Mouse (Mus musculus) cerebellum, postnatal 4 days (tissue): ENCODE measurements at regions not wholly inside any gene's neighbourhood (a gene's known extent, or its start where the extent isn't known, plus 50 kb on each side); places are given as distances from the start of the nearest gene placed in this dataset.
A peak's percentile ranks its signal among the peaks of the same experiment; 100 is the strongest.
"Not testable (repeated sequence)": the region's sequence is repeated elsewhere in the genome, so short reads cannot be mapped to it uniquely, and the experiment has no call there.

Experiments used
- DNase-seq, 2 experiments: peaks; one replicate each; pipeline ENCODE4 v3.0.0; 2022; ENCODE audit warnings: low spot score in 2 of 2, mixed read lengths in 1 of 2

GRCm38 (mm10) chr9:9606322-9606721 is 367.4 kb upstream of the Arhgap42 start:
- no peak for DNase-seq

- no peak for DNase-seq
Observed at GRCm38 (mm10) chr9:9591263-9591662, 352.4 kb upstream of the Arhgap42 start.

- DNase-seq: peak in 1 of 2 experiments; percentile 80
Observed at GRCm38 (mm10) chr9:9583011-9583605, 344.2 kb upstream of the Arhgap42 start.

GRCm38 (mm10) chr9:9582301-9583010 is 343.6 kb upstream of the Arhgap42 start:
- no peak for DNase-seq

GRCm38 (mm10) chr9:9568040-9568649 is 329.2 kb upstream of the Arhgap42 start:
- DNase-seq: no peak

- DNase-seq: no peak
Observed at GRCm38 (mm10) chr9:9564551-9564950, 325.6 kb upstream of the Arhgap42 start.

- DNase-seq: no peak
Observed at GRCm38 (mm10) chr9:9548657-9549056, 309.8 kb upstream of the Arhgap42 start.

- peak in 1 of 2 experiments; percentile 4 for DNase-seq
Observed at GRCm38 (mm10) chr9:9547570-9547969, 308.7 kb upstream of the Arhgap42 start.

GRCm38 (mm10) chr9:9547121-9547520 is 308.2 kb upstream of the Arhgap42 start:
- no peak for DNase-seq

- no peak for DNase-seq
Observed at GRCm38 (mm10) chr9:9500345-9500744, 261.4 kb upstream of the Arhgap42 start.

GRCm38 (mm10) chr9:9493594-9494182 is 254.8 kb upstream of the Arhgap42 start:
- no peak for DNase-seq

GRCm38 (mm10) chr9:9477145-9477544 is 238.2 kb upstream of the Arhgap42 start:
- no peak for DNase-seq

- DNase-seq: no peak
Observed at GRCm38 (mm10) chr9:9475009-9475744, 236.3 kb upstream of the Arhgap42 start.

- DNase-seq: no peak
Observed at GRCm38 (mm10) chr9:9444213-9444612, 205.3 kb upstream of the Arhgap42 start.

GRCm38 (mm10) chr9:9420326-9420725 is 181.4 kb upstream of the Arhgap42 start:
- DNase-seq: no peak

- DNase-seq: no peak
Observed at GRCm38 (mm10) chr9:9412460-9413181, 173.7 kb upstream of the Arhgap42 start.

- not testable (repeated sequence) for DNase-seq
Observed at GRCm38 (mm10) chr9:9394190-9394589, 155.3 kb upstream of the Arhgap42 start.

GRCm38 (mm10) chr9:9376650-9377189 is 137.8 kb upstream of the Arhgap42 start:
- DNase-seq: no peak

GRCm38 (mm10) chr9:9375304-9375904 is 136.5 kb upstream of the Arhgap42 start:
- DNase-seq: peak; percentile 46 to 74

- DNase-seq: no peak
Observed at GRCm38 (mm10) chr9:9372594-9372993, 133.7 kb upstream of the Arhgap42 start.

GRCm38 (mm10) chr9:9368731-9369130 is 129.8 kb upstream of the Arhgap42 start:
- no peak for DNase-seq
